Mouse (Mus musculus) liver, embryonic 11.5 days (tissue): Measurements from ENCODE around the gene Cog4. TPM values are rescaled to one million over a fixed set of nuclear protein-coding genes. Genes with fewer than 3 reads are reported as not detected.

Source experiments
- polyA plus RNA-seq: library from polyadenylated mRNA; unstranded; fragments of >200 nt; fragmentation: Nextera tagmentation; extraction: Ambion mirVana; gene quantifications from 2 replicates; pipeline ENCODE4 v1.2.1, GENCODE M21; 2014

The Cog4 gene
- polyA plus RNA-seq, 1 experiment from 2014 or later, result 51.4 TPM

Other genes with a start within 250 kb of the Cog4 start
- gene Vac14, start 228.0 kb upstream of the Cog4 start, polyA plus RNA-seq, result 34.1 and 38.9 TPM in 2 replicates
- 4.9 and 5.9 TPM in 2 replicates for gene Mtss1l, start 125.1 kb upstream of the Cog4 start, polyA plus RNA-seq
- 0.18 and 0.36 TPM in 2 replicates for gene Il34, start 40.7 kb upstream of the Cog4 start, polyA plus RNA-seq
- gene Sf3b3, start 187 bp downstream of the Cog4 start, polyA plus RNA-seq, result 187 and 214 TPM in 2 replicates
- gene Fuk, start 55.9 kb downstream of the Cog4 start, polyA plus RNA-seq, result 6.8 and 9.0 TPM in 2 replicates
- gene St3gal2, start 73.3 kb downstream of the Cog4 start, polyA plus RNA-seq, result 21.9 and 22.0 TPM in 2 replicates
- gene Ddx19a, start 151.2 kb downstream of the Cog4 start, polyA plus RNA-seq, result 35.0 TPM in 2 replicates
- gene Ddx19b, start 185.2 kb downstream of the Cog4 start, polyA plus RNA-seq, result 7.1 TPM in 2 replicates
- gene Aars, start 186.5 kb downstream of the Cog4 start, polyA plus RNA-seq, result 86.5 and 96.2 TPM in 2 replicates
- 25.7 and 31.6 TPM in 2 replicates for gene Exosc6, start 209.7 kb downstream of the Cog4 start, polyA plus RNA-seq
- gene Clec18a, start 245.8 kb downstream of the Cog4 start, polyA plus RNA-seq, result not detected in 2 replicates
- gene Pdpr, start 248.0 kb downstream of the Cog4 start, polyA plus RNA-seq, result 5.1 and 5.3 TPM in 2 replicates